Mouse (Mus musculus): ENCODE measurements around the gene Grin2d.
A peak's percentile ranks its signal among the peaks of the same experiment; 100 is the strongest.

GRCm38 (mm10) chr7:45897258-45897757, 19.1 kb upstream of the Grin2d start:
- TF ChIP-seq CTCF (IDR thresholded peaks at IDR 0.05; ENCODE audit: borderline replicate concordance, control insufficient read depth, extremely low read depth, insufficient read depth, low read length, poor library complexity) (no peak), POLR2A (IDR thresholded peaks at IDR 0.05; ENCODE audit: control insufficient read depth, extremely low read depth, insufficient read depth, low read length, poor library complexity) (peak; percentile 7; the same call in 1 of the 2 replicates)
